Mouse (Mus musculus) gastrocnemius, postnatal 10 days (tissue): ENCODE measurements around the gene Elp1. TPM values are rescaled to one million over a fixed set of nuclear protein-coding genes. Genes with fewer than 3 reads are reported as not detected.
A peak's percentile ranks its signal among the peaks of the same experiment; 100 is the strongest.

Experiments used
- DNase-seq: peaks from one replicate; pipeline ENCODE4 v3.0.0; 2021; ENCODE audit warnings: mixed read lengths
- long read RNA-seq, 2 experiments: library from polyadenylated mRNA; stranded (forward); transcript quantifications; one replicate each; pipeline ENCODE4 v2.0.0; 2021
- total RNA-seq, 2 experiments: library from RNA; stranded (reverse); gene quantifications; 2 replicates each; pipeline ENCODE4 v1.2.3; 2021

Gene Elp1
- 10 to 100 TPM; 28.3 to 30.8 TPM for total RNA-seq
- long read RNA-seq, experiment 1, full-length matches to known transcripts = 29 of 37 reads
- long read RNA-seq, experiment 1, partial matches to known transcripts = 4 of 37 reads
- long read RNA-seq, experiment 1, other reads (novel, unspliced or antisense) = 4 of 37 reads
- long read RNA-seq, experiment 2, full-length matches to known transcripts = 37 of 47 reads
- long read RNA-seq, experiment 2, partial matches to known transcripts = 6 of 47 reads
- long read RNA-seq, experiment 2, other reads (novel, unspliced or antisense) = 4 of 47 reads

- DNase-seq = peak; percentile 98
These were observed at the start of gene Elp1, which contains the start of gene Fam206a for GRCm38 (mm10) chr4:56801907-56802668. Gene Elp1, minus strand, starts transcription at chr4:56802331. Gene Fam206a, plus strand, starts transcription at chr4:56802345.

GRCm38 (mm10) chr4:56850724-56851123 is 48.6 kb upstream of the Elp1 start:
- DNase-seq = no peak

GRCm38 (mm10) chr4:56848044-56848443 is 45.9 kb upstream of the Elp1 start:
- no peak for DNase-seq

GRCm38 (mm10) chr4:56847400-56847799 is 45.3 kb upstream of the Elp1 start:
- no peak for DNase-seq

GRCm38 (mm10) chr4:56845896-56846533 is 43.9 kb upstream of the Elp1 start:
- DNase-seq = no peak

- no peak for DNase-seq
These were observed 42.8 kb upstream of the Elp1 start for GRCm38 (mm10) chr4:56844911-56845310.

- DNase-seq = no peak
These were observed 41.8 kb upstream of the Elp1 start for GRCm38 (mm10) chr4:56843963-56844362.

GRCm38 (mm10) chr4:56842501-56842900 is 40.4 kb upstream of the Elp1 start:
- DNase-seq = no peak

GRCm38 (mm10) chr4:56840297-56840696 is 38.2 kb upstream of the Elp1 start:
- no peak for DNase-seq

- DNase-seq = no peak
These were observed 35.5 kb upstream of the Elp1 start for GRCm38 (mm10) chr4:56837661-56838060.

GRCm38 (mm10) chr4:56831998-56832397 is 29.9 kb upstream of the Elp1 start:
- DNase-seq = no peak

GRCm38 (mm10) chr4:56831013-56831609 is 29.0 kb upstream of the Elp1 start:
- DNase-seq = no peak

- DNase-seq = peak; percentile 32
These were observed 27.4 kb upstream of the Elp1 start for GRCm38 (mm10) chr4:56829511-56829921.

GRCm38 (mm10) chr4:56828932-56829331 is 26.8 kb upstream of the Elp1 start:
- DNase-seq = no peak

GRCm38 (mm10) chr4:56824231-56824630 is 22.1 kb upstream of the Elp1 start:
- DNase-seq = no peak

GRCm38 (mm10) chr4:56820017-56820550 is 18.0 kb upstream of the Elp1 start:
- no peak for DNase-seq

GRCm38 (mm10) chr4:56815131-56815530 is 13.0 kb upstream of the Elp1 start:
- no peak for DNase-seq

GRCm38 (mm10) chr4:56812096-56812495 is 10.0 kb upstream of the Elp1 start:
- no peak for DNase-seq

- DNase-seq = no peak
These were observed 9.5 kb upstream of the Elp1 start for GRCm38 (mm10) chr4:56811642-56812041.

- DNase-seq = no peak
These were observed 6.9 kb upstream of the Elp1 start for GRCm38 (mm10) chr4:56809050-56809449.

- no peak for DNase-seq
These were observed 579 bp upstream of the Elp1 start for GRCm38 (mm10) chr4:56802669-56803150.

GRCm38 (mm10) chr4:56791373-56791772 is 10.8 kb downstream of the Elp1 start:
- DNase-seq = no peak
